Mouse (Mus musculus): ENCODE results near the gene Galnt9.

The Galnt9 gene

DNA sequence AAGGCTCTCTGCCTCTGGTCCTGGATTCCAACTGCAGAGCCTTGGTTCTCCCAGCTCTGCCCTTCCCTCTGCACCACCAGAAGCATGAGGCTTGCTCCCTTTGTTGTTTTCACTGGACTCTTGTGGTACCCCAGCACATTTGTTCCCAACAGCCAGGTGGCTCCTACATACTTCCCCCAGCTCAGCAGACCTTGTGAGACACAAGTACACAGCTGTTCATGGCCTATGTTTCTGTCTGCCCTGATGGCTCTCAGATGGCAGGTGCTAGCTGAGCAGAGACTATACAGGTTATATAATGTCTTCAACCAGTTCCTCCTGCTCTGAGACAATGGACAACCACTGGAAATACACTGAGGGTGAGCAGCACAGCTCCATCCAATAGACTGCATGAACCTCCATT lies 43.3 kb downstream of the Galnt9 start:
- no peak for DNase-seq (ENCODE audit: low read depth, low spot score)

DNA sequence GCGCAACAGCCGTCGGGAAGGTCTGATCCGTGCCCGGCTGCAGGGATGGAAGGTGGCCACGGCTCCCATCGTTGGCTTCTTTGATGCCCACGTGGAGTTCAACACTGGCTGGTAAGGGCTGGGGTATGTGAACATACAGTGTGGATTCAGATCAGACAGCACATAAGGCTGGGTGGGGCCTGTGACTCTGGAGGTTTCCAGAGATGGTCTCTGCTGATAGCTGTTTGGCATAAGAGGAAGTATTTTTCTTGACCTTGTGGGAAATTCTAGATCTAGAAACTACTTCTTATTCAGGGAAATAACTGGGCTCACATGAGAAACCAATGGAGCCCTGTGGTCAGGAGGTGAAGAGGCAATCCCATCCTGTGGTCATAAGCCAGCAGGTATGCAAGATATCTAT lies 45.7 kb downstream of the Galnt9 start:
- no peak for DNase-seq (ENCODE audit: low read depth, low spot score)

DNA sequence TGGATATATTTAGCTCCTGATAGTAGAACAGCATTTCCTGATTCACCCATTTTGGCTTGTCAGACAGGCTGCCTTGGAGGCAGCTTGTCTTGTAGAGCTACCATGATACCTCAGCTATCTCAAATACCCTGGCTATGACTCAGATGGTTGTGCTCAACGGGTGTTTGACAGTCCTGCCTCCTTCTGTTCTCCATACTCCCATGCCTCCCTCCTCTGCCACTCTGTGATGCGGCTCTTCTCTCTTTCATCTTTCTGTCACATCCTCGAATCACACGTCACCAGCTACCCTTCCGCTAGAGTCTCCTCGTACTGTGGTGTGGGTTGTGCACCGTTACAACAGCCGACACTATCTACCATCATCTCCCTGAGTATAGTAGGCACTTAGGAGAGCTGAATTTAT lies 50.3 kb downstream of the Galnt9 start:
- DNase-seq (ENCODE audit: low read depth, low spot score): peak; percentile 78

DNA sequence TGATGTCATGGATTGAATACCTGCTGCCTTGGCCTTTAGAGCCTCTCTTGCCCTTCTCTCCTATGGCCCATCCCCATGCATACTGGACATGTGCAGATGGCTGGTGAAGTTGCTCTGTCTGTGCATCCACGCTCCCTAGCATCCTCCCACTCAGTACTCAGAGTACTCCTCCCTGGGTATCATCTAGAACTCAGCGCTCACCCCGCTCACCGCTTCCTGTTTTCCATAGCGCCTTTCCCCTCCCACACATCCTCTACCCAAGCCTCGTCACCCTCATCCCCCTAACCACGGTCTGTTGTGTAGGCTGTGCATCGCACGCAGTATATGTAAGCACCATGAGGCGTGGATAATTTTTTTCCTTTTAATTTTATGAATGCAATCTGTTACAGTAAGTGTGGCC lies 51.2 kb downstream of the Galnt9 start:
- DNase-seq (ENCODE audit: low read depth, low spot score): peak; percentile 83

DNA sequence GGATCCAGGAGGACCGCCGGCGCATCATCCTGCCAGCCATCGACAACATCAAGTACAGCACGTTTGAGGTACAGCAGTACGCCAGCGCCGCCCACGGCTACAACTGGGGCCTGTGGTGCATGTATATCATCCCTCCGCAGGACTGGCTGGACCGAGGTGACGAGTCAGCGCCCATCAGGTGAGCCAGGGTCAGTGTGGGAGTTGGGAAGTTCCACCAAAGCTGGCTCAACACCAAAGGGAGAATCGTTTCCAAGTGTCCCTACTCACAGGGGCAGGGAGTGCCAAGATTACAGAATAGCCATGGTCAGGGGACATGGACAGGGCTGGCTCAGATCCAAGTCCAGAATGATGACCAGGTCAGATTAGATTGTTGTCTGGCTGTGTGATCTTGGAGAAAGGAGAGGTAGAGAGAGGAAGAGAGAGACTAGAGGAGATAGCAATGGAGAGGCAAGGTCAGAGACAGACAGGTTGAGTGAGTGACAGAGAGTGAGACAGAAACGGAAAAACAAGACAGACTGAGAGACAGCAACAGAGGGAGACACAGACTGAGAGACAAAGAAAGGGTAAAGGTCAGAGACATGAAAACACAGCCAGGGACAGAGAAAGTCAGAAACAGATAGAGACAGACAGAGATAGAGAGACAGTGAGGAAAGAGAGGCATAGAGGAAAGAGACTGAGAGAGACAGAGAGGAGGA lies 52.1 kb downstream of the Galnt9 start:
- DNase-seq (ENCODE audit: low read depth, low spot score): peak; percentile 62

DNA sequence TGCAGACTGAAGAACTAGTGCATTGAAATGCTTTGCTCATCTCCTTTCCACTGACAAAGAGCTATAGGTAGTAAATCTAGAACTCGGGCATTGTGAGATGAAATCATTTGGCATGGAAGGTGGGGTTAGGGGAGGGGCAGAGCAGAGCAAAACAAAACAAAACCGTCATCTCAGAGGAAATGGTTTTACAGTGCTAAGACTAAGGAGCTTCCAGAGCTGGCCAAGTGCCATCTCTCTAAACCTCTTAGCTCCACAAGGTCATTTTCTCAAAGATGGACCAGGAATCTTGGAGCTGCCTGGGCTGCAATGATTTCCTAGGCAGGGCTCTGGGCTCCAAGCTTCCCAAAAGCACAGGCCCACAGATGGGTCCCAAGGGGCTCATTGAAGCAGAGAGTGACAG lies 53.3 kb downstream of the Galnt9 start:
- DNase-seq (ENCODE audit: low read depth, low spot score): peak; percentile 61

DNA sequence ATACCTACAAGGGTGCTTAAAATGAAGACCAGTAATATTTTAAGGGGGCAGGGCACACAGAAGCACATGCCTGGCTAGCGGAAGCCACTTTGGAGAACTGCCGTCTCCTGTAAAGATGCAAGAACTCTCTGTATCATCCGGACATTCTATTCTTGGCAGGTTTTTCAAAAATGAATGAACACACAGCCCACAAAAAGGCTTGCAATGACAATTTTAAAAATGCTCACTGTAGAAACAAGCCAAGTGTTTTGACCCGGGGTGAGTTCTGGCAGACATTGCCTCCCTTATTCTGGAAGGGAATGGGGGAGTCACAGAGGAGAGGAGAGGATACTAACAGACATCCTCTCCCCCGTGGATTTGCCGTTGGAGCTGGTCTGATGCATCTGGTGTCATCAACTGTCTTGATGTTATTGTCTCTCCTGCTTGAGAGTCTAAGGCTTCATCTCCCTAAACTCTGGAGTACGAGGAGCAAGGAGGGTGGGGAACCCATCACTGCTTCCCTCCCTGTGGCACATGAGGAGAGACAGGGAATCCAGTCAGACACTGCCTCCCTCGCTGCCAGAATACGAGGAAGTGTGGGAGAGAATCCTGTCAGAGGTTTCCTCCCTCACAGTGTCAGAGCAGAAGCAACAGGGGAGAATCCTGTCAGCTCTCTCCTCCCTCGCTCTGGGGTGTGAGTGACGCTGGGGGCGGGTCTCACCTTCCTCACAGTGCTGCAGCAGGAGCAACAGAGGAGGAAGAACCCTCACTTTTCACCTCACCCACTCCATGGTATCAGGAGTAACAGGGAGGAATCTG lies 54.3 kb downstream of the Galnt9 start:
- DNase-seq (ENCODE audit: low read depth, low spot score): peak; percentile 51

DNA sequence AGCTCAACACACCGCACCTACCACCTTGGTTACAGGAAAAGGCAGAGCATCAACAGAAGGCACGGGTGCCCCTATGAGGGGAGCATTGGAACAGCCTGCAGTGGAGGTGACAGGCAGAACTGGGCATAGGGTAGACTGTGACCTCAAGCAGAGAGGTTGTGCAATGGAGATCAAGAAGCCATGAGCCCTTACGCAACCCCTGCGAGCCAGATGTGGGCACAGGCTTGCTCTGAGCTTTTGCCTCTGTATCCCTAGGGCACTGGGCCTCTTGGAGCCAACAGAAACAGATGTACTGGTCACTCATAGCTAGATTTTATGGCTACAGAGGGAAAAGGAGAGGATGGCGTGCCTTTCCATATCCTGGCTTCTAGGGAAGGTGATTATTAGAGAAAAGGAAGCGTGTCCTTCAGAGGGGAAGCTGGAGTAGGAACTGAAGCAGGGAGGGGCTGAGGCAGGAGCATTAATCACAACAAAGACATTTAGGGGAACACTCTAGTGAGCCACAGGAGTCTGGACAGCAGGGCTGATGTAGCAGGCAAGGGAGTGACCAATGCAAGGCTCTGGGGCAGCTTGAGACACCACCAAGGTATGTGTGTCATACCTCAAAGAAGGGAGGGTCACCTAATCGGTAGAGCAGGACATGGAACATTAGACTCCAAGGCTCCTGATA lies 59.0 kb downstream of the Galnt9 start:
- DNase-seq (ENCODE audit: low read depth, low spot score): no peak

DNA sequence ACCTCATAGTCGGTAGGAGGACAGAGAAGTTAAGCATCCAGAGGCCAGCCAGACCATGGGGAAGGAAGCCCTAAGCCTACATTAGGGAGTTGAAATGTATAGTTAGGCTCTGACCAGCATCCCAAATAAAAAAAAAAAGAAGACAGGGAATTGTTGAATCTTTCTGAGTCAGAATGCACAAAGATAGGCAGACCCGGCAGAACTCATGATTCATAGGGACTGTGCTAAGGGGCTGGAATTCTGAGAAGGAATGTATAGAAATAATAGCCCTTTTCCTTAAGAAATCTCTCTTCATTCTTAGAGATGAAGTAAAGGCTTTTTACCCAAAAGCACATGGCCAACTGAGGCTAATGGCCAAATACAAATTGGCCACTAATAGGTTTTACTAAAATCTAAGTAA lies 60.2 kb downstream of the Galnt9 start:
- DNase-seq (ENCODE audit: low read depth, low spot score): no peak

DNA sequence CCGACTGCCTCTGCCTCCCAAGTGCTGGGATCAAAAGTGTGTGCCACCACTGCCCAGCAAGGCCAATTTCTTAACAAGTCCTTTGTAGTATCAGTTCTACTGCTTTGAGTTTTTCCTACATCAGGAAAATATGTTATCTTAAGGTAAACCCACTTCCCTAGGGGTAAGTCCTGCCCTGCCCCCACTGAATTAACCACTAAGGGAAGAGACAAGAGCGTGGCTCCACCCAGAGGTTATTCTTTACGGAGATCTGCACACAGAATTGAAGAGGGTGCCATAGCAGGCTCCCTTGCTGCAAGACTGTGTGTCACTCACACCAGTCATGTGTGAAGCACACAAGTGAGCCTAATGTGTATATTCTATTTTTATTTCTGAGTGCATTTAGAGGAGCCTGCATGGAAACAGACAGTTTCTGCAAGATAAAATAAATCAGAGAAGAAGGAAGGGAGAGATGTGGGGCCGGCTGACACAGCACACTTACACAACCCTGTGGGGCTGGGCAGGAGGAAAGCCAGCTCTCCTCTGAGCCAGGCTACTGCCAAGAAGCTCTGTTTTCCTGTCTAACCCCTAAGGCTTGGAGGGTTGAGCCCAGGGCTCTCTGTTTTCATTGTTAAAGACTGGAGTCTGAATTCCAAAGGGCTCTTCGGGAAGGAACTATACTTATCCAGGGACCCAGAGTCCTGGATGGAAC lies 61.5 kb downstream of the Galnt9 start:
- DNase-seq (ENCODE audit: low read depth, low spot score): peak; percentile 36

DNA sequence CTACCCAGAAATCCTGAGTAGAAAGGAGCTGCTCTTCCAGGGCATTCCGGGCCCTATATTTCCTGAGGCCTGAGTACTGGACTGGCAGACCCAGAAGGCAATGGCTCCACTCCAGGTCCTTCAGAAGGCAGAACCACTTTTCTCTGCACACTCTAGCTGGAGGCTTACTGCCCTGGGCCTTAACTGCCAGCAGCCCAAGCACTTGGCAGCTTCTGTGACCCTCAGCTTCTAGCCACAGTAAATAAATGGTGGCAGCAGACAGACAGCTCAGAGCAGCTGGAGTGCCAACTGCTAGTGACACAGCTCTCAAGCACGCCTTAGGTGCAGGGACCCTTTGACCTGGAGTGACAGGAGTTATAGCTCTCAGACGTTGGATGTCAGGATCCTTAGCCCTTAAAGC lies 63.6 kb downstream of the Galnt9 start:
- DNase-seq (ENCODE audit: low read depth, low spot score): no peak

DNA sequence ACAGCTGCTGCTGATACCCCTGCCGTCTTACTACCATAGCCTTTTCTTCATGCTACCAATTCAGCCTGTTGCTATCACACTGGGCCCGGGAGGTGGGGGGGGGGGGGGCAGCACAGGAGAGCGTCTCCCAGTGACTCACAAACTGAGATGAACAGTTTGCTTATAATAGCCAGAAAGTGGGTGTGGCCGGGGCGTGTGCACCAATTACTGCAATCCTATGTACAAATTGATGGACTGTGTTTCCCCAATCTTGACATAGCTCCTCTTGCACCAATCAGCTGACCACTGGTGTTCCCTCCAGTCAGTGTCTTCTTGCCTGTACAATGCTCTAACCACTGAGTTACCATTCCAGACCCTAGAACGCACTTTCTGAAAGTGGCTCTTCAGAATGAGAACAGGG lies 64.2 kb downstream of the Galnt9 start:
- DNase-seq (ENCODE audit: low read depth, low spot score): no peak

DNA sequence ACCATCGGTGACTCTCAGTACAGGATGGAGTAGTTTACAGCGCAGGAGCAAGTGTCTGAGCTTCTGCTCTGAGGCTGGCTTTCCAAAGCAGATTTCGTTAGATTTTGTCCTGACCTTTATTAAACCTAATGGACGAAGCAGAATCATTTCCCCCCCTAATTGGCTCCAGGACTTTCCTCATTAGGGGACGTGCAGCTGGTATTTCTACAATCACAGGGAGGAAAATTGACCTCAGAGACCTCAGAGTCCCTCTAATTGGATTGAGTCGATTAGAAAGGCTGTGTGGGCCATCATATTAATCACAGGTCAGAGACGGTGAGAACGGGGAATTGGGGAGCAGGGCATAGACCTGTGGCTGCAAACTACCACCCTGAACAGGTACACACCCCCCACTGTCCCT lies 64.8 kb downstream of the Galnt9 start:
- DNase-seq (ENCODE audit: low read depth, low spot score): no peak

DNA sequence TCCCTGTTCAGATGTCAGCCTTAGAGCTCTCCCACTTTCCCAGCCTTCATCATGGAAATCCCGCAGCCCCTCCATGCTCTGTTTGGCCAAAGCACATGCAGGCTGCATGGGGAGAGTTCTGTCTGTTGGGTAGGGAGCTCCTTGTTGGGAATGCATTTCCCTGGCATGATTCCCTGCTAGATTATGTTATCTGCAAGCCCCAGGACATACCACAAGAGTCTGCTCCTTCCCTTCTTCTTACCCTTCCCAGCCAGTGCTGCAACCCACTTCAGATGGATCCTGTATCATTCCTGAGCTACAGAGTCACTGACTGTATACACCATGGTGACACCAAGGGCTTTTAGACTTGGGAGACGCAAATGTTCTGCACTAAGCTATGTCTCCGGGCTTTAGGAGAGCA lies 65.3 kb downstream of the Galnt9 start:
- DNase-seq (ENCODE audit: low read depth, low spot score): no peak

DNA sequence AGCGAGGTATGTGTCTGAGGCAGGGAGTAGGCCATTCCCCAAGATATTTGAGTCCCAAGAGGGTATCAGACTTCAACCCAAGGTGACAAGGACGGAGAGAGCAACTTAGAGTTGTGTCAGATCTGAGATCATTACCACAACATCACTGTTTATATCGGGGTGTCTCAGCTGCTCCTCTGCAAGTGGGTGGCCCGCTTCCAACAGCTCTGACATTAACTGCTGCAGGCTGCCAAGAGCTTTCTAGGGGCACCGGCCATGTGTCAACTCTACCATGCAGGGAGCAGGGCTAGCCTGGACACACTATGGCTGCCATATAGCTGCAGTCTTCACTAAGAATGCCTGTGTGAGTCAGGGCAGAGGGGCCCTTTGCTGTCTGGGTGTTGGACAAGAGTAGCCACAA lies 65.7 kb downstream of the Galnt9 start:
- DNase-seq (ENCODE audit: low read depth, low spot score): no peak

DNA sequence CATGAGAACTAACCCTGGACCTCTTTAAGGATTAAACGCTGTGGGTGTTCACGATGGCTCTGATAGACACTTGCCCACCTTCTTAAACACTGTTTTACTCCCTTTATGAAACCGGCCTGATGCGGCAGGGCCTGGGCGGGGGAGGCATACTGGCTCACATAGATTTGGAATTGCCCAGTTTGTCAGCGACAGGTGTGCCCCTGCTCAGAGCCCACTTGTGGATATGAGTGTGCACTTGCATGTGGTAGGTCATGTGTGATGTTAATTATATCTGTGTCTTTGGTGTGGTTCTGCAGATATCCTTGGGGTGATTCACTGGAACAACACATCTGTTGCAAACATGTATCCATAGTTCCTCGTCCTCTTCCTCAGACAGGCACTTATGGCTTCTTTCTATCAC lies 66.3 kb downstream of the Galnt9 start:
- no peak for DNase-seq (ENCODE audit: low read depth, low spot score)

DNA sequence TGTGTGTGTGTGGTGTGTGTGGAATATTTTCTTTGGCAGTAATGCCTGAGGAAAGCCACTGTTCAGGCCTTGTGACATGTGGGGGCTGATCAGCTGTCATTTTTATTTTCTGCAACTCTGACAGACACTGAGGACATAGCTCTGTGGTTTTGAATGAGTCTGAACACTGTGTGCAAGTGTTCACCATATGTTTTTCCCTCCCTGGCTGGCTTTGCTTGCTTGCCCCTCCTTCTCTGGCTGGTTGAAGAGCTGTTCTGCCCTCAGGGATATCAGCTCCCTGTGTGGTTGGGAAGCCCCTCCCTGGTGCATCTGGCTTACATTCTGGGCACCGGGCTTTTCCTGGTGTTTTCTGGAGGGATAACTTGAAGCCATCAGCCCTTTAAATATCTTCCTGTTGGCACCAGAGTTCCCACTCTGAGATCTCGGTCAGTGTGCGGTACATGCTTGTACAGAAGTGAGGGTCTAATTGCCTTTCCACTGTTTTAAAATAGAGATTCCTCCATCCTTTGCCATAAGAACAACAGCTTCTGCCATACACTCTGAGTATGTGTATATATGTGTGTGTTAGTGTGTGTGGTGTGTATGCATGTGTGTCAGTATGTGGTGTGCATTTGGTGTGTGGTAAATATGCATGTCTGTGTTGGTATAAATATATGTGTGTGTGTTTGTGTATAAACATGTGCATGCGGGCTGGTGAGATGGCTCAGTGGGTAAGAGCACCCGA lies 67.4 kb downstream of the Galnt9 start:
- no peak for DNase-seq (ENCODE audit: low read depth, low spot score)

DNA sequence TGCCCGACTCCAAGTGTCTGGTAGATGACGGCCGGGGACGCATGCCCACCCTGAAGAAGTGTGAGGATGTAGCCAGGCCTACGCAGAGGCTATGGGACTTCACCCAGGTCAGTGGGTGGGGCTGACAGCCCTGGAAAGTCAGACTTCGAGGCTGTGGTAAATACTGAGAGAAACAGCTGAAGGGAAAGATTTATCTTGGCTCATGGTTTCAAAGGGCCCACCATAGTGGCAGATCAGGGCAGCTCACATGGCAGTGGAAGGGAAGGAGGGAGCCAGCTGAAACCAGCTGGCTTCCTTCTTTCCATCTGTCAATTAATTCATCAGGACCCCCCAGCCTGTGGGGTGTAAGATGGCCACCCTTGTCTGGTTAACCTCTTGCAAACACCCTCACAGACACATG lies 75.1 kb downstream of the Galnt9 start:
- DNase-seq (ENCODE audit: low read depth, low spot score): no peak

DNA sequence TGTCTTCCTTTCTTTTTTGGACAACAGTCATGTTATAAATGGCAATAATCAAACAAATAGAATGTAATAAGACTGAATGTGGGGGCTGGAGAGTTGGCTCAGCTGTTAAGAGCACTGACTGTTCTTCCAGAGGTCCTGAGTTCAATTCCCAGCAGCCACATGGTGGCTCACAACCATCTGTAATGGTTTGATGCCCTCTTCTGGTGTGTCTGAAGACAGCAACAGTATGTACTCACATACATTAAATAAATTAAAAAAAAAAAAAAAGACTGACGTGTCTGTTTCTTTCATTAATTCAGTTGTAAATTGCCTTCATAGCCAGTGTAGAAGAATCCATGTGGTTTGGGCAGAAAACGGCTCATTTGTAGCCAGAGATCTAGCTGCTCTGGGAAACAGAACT lies 80.2 kb downstream of the Galnt9 start:
- no peak for DNase-seq (ENCODE audit: low read depth, low spot score)

DNA sequence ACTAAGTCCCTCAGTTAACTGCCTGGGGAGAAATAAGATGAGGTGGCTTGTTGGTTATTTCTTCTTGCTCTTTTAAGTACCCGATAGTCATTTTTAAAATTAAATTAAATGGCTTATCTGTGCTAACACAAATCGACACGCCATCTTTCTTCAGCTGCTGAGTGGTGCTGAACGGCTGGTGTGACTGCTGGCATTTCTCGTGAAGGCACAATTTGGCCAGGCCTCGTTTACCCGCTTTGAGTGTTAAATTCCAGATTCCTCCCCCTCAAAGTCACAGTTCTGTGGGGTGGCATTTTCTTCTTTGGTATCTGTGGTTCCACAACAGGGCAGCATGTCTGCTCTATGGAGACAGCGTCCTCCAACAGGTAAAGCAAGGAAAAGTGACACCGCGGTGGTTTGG lies 83.2 kb downstream of the Galnt9 start:
- DNase-seq (ENCODE audit: low read depth, low spot score): no peak

DNA sequence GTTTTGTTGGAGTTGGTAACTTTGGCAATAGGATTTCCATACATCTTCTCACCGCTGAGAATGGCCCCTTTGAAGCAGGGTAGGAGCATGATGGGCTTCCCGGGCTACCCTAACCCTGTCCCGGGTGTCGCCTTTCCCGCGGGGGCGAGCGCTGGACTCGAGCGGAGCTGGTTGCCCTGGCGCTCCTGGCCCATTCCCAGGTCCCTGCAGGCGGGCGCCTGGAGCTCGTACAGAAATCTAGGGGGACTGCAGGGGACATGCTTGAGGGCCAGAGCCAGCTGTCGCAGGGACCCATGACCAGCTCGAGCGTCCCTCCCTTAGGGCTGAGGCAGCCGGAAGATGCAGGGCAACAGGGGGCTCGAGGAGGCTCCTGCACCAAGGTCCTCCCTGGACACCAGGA lies 84.0 kb downstream of the Galnt9 start:
- no peak for DNase-seq (ENCODE audit: low read depth, low spot score)
